Mouse (Mus musculus) neutrophil, adult 83 days (primary cell): ENCODE measurements around the gene Nrsn1. TPM values are rescaled to one million over a fixed set of nuclear protein-coding genes. Genes with fewer than 3 reads are reported as not detected.

ENCODE experiments used
- total RNA-seq, 2 experiments: library from RNA; stranded (reverse); gene quantifications; one replicate each; pipeline ENCODE4 v1.2.4; 2023

Nrsn1 gene
- total RNA-seq, result not detected

DNA sequence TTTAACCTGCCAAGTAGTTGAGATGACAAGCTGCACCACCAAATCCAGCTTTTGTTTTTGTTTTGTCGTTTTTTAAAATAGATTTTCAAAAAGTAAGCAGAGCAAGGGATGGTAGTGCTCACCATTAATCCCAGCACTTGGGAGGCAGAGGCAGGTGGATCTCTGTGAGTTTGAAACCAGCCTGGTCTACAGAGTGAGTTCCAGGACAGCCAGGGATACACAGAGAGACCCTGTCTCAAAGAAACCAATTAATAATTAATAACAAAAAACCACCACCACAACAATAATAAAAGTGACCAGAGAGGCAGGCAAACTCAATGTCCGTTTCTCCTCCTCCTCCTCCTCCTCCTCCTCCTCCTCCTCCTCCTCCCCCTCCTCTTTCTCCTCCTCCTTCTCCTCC, at the start of gene Nrsn1:
Gene Nrsn1, minus strand, starts transcription at position 101 of the 400 bp plus-strand sequence.

Other genes starting within 250 kb of the Nrsn1 start
- gene Dcdc2a, start 214.5 kb downstream of the Nrsn1 start, total RNA-seq, result not detected